Mouse (Mus musculus): Measurements from ENCODE around the gene Cfap299.

The Cfap299 gene

DNA sequence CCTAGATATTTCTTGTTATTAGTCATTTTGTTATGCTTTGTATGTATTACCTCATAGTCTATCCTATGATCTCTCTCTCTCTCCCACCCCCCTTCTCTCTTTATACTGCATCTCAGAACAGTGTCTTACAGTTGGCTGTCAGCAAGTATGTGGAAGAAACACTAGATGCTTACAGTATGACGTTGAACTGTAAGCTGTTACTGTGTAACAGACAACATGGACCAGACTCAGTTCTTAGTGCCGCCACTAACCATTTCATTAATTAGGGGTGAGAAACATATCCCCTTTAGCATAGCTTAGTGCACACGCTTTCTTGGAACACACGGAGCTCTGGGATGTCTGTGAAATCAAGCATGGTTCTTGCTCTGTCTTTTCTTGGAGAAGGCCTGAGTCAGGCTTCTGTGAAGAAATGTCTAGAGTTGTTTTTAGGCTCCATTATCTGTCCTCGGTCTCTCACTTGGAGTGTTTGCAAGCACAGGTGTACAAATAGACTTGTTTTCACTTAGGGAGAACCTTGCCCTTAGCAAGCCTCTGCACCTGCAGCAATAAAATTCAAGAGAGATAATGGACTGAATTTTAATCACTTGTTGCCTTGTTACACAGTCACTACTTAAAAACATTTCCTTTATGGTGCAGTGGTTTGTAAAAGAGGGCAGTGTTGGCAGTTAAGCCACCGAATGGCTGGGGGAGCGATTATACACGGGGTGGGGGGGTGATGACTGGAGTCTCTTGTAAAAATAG lies 47.1 kb downstream of the Cfap299 start:
- no peak for DNase-seq (ENCODE audit: low read depth, low spot score)

DNA sequence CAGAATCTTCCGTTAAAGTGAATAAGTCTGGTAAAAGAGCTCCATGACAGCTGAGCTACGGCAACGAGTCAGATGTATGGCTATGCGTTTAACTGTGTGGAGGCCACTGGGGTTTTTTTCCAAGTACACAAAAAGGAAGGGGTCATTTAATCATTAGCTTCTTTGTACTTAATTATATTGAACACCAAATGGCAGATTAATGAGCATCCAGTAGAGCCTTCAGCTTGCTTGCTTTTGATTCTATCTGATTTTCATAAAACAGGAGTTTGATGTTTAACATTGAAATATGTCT lies 47.6 kb downstream of the Cfap299 start:
- DNase-seq (ENCODE audit: low read depth, low spot score), result no peak

DNA sequence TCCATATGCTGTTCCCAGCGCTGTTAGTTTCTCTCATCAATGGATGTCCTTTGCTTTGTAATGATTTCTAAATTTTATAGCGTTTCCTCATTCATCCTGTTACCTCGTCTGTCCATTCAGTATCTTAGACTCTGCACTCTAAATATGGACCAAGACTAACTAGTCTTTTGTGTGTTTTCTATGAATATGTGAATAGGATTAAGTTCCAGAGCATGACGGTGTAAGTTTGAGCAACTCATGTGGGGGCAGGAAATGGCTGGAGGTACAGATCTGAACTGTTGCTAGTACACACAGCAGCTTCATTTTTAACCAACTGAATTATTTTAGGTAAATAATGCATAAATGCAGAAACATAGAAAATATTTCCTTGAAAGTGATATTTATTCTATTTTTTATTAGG lies 51.3 kb downstream of the Cfap299 start:
- DNase-seq (ENCODE audit: low read depth, low spot score), result no peak

DNA sequence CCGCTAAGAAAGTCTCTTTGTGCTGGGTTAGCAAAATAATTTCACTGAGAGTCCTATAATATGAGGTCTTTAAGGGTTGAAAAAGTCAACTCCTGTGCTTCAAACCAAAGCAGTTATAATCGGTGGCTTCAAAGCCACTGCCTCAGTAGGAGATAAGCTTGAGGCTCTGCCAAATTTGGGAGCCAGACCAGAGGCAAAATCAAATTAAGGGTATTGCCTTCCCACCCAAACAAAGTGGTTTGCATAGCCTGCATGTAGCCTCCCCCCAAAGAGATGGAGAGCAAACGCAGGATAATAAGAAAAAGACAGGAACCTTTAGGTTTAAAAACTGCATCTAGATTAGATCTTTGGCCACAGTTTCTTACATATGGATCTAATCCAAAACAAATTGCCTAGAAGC lies 58.0 kb downstream of the Cfap299 start:
- no peak for DNase-seq (ENCODE audit: low read depth, low spot score)

DNA sequence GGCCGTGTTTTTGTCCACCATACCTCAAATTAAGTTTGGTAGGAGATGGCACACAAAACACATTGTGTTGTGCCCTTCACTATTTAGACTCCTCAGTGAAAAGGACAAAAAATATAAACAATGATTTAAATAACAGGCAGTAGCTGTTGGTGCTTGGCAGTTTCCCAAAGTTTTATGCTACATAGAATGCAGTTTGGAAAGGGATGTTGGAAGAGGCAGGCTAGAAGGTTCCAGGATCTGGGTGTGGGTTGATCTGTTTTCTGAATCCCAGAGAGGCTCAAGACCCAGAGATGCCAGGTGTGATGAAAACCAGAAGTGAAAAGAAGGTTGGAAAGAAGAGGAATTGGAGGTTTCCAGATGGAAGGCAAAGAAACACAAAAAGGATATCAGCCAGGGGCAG lies 73.1 kb downstream of the Cfap299 start:
- DNase-seq (ENCODE audit: low read depth, low spot score), result no peak

DNA sequence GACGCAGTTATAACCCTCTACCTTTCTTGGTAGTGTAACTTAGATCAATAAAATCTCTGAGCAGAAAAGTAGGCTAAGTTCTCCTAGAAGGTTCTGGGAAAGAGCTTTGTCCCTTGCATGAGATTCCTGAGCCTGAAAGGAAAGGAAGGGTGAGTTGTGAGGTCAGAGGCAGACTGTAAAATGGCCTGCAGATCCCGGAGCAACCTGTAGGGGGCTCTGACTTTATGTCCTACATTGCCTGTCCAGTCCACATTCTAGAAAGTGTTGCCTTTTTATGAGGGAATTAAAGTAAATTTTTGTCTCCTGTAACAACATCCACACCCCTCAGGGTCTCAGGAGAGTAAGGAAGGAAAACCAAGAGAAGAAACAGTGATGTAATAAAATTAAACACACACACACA lies 81.0 kb downstream of the Cfap299 start:
- DNase-seq (ENCODE audit: low read depth, low spot score), result peak; percentile 54

DNA sequence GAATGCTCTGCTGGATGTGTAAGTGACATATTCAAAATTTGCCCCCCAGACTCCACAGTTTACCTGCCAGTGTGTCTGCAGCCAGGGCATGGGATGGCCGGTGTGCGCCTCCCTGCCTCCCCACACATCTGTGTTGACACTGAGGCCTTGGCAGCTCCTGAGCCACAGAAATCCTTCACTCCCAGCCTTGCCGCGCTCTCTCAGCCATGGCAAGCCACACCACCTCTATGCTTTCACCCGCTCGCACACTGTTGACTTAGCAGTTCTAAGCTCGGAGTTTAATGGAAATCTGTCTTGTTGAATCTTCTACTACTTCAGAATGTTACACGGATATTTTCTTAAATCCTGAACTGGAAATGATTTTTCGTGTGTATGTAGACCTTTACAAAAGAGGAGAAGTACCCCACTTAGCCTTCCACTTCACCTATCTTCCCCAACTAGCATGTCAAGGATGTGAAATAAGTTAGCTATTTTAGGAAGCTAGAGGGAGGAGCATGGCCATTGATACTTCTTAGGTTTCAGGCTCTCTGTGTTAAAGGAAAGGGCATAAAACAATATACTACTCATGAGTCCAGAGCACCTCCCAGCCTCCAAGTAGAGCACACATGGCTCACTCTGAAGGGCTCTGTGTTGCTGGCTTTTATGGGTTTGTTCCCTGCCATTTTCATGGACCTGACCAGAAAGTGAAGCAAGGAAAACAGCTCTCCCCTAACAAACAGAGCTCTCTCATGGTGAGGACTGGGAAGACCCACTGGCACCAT lies 87.5 kb downstream of the Cfap299 start:
- DNase-seq (ENCODE audit: low read depth, low spot score), result no peak

DNA sequence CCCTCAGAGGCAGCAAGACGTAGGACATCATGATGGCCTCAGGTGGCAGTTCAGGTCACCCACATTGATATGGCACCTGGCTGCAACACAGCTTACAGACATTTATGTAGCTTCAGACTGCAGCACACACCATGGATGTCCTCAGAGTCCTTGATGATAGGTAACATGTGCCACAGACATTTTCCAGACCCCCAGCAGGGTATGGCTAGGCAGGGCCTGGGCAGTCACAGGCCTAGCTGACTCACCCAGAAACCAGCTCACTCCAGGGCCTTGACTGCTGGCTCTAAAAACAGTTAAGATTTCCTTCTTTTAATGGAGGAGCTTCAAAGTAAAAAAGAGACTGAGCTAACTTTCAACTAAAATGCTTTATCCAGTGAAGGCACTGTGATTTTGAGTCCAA lies 95.9 kb downstream of the Cfap299 start:
- no peak for DNase-seq (ENCODE audit: low read depth, low spot score)

DNA sequence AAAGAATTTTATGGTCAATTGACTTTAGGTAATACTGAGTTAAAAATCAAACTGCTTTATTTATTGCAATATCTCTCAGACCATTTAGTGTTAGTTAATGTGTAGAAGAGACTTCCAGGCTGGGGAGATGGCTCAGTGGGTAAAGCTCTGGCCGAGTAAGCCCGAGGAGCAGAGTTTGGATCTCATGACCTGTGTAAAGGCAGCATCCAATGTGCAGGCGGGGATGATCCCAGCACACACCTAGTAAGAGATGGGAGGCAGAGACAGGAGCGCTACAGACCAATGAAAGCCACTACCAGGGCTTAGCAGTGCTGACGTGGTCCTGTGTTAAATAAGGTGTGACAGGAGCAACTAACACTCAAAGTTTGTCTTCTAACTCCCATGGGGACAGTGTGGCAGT lies 97.0 kb downstream of the Cfap299 start:
- no peak for DNase-seq (ENCODE audit: low read depth, low spot score)

DNA sequence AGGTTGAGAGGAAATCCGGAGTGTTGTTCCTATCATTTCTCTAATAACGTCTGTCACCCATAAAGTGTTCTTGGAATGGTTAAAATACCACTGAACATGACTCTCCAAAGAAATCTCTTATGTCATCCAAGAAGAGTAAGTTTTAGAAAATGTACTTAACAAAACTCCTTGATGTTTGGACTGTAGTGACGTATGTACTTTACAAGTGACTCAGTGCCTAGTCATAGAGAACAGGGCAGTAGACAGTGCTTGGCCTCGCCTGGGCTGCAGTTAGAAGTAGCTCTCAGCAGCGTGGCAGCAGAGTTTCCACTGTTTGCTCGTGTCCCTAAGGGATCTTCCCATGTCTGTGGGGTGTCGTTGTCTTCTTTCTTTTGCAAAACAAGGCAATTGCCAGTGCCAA lies 101.0 kb downstream of the Cfap299 start:
- peak; percentile 60 for DNase-seq (ENCODE audit: low read depth, low spot score)

DNA sequence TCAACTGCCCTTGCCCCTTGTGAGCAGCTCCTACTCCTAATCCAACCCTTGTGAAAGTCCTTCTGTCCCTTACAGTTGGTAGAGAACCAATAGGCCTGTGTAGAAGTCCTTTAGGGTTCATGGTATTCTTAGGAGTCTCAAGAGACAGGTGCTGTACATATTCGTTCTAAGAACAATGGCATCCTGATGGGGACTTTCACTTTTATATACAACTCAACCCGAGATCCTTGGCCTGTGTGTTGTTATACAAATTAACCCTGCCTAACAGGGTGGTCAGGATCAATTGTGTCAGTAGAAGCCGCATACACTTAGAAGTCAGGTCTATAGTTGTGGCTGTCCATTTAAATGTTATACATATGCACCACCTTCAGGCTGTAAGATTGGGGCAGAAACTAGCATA lies 109.6 kb downstream of the Cfap299 start:
- no peak for DNase-seq (ENCODE audit: low read depth, low spot score)

DNA sequence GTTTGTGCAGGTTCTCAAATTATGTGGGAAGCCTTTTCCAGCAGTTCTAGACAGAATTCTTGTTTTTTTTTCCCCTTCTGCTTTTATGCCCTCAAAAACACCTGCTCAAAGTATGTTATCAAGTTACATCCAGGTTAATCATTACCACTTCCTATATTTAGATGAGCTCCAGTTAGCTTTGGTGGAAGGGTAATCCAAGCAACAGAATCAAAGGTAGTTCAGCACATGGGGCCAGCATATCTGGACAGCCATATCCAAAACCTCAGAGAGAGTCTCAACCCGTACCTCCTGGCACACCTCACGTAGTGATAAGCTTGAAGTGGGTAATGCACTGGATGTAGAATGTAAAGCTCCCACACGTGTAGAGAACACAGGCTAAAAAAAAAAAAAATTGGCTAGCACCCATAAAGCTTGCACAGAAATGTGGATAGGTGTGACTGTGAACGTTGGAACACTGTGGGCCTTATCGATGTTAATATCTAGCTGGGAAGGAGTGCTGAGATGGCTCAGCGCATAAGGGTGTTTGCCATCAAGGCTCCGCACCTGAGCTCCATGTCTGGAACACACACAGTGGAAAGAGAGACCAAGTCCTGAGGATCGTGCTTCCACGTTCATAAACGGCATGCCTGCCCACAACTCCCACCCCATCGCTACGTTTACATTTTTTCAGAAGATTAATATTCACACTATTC lies 117.8 kb downstream of the Cfap299 start:
- no peak for DNase-seq (ENCODE audit: low read depth, low spot score)

DNA sequence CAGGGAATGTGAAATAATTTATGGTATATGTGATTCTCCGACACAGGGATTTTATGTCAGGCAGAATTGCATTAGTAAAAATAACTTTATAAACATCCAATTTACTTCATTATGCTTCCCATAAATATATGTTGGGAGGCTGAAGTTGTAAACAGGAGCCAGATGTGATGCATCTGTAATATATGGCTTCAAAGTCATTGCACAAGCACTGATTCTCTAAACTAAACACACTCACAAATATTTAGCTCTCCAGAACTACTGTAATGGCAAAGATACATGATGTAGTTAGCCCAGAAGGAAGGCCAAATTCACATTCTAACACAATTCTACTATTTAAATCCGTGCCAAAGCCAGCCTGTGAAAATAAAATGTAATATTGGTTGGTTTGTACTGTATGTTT lies 120.8 kb downstream of the Cfap299 start:
- DNase-seq (ENCODE audit: low read depth, low spot score), result no peak

DNA sequence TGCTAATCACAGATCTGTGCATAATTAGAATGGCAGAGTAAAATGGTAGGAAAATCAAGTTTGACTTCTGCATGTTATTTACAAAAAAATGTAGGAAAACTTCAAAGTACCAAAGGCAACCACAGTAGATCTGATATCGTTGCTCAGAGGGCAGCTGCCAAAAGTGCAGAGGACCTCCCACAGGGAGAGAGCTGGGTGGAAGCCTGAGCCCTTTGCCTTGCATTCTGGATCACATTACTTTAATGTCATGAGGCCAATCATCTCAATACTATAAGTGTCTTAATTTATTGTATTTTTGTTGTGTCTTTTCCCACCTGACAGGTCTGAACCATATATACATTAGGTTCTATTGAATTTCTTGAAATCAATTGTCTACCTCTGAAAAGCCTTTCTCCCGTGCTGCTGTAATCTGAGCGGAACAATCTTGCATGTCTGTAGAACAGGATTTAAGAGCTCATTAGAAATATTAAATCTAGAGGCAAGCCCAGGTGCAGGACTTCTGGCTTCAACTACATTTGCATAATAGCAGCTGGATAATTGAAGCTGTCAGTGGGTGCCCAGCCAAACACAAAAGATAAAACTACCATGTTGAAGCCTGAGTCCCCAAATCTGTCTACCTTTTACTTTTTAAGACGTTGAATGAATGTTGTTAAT lies 137.9 kb downstream of the Cfap299 start:
- DNase-seq (ENCODE audit: low read depth, low spot score), result no peak

DNA sequence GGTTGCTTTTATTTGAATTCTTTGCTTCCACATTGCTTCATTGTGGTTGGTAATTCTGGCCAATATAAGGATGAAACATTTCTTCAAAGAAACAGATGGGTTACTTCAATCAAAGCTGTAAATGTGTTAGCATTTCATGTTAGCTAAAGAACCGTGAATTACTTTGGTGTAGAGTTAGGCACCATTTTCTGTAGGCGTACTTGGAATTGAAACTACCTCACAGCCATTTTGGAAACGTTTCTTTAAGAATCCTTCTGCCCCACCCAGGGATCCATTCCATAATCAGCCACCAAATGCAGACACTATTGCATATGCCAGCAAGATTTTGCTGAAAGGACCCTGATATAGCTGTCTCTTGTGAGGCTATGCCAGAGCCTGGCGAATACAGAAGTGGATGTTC lies 140.9 kb downstream of the Cfap299 start:
- no peak for DNase-seq (ENCODE audit: low read depth, low spot score)

DNA sequence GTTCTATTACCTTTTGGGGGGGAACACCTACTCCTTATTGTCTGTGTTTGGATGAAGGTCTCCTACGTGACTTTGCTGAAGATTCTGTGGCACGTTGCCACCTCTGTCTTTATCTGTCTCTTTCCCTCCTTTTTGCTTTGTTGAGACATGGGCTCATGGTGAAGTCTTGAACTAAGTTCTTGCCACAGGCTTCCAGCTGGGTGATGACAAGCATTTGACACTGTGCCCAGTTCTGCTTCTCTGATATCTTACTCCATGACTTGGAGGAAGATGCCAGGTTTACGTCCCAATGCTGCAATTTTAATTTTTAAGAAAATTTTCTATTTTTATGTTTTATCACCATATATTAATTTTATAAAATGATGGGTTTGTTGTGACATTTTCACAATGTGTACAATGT lies 147.4 kb downstream of the Cfap299 start:
- DNase-seq (ENCODE audit: low read depth, low spot score), result peak; percentile 21

DNA sequence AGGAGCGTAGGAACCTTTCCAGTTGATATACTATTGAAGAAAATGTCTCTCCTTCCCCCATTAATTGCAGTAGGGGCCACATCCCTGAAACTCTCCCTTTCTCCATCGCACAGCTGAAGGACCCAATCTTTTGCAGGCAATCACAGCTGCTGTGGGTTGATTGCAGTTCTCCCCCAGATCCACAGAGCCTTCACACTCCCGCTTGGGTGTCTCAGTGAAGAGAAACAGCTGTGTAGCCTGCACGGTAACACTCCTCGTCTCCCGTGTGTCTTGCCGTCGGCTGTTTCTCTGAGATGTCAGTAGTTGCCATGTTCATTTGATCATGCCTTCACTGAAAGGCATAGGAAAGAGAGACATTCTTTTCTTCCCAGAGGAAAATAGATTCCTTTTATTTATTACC lies 148.2 kb downstream of the Cfap299 start:
- DNase-seq (ENCODE audit: low read depth, low spot score), result no peak

DNA sequence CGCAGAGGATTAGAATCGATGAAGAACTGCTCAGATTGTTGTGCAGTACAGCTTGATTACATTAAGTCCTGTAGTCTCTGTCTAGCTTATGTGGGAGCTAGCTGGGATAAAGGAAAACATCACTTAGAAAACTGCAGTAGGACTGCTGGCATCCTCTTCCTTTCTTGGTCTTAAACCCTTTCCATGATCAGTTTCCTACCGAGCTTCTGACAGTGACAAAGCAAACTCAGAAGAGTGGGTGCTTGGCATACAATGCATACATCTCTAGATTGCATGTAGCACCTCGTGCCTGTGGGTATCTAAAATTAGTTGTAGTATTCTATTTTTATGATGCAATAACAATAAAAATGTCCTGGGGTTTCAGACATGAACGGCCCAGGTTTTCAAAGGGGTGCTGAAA lies 154.4 kb downstream of the Cfap299 start:
- no peak for DNase-seq (ENCODE audit: low read depth, low spot score)

DNA sequence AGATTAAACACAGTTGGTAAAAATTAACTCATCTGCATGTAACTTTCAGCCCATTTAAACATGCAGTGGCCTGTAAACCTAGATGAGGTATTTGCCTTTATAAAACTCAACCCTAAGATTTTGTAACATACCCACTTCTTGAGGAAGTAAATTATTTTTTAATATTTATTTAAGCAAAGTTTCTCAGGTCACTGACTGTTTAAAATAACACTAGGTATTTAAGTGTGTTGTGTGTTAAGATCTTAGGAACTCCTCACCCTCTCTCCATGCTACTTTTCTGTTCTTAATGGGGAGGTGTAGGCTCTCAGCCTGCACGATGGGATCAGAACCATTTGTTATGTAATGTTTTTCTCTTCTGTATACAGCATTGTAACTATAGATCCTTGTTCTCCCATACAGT lies 156.1 kb downstream of the Cfap299 start:
- DNase-seq (ENCODE audit: low read depth, low spot score), result no peak

DNA sequence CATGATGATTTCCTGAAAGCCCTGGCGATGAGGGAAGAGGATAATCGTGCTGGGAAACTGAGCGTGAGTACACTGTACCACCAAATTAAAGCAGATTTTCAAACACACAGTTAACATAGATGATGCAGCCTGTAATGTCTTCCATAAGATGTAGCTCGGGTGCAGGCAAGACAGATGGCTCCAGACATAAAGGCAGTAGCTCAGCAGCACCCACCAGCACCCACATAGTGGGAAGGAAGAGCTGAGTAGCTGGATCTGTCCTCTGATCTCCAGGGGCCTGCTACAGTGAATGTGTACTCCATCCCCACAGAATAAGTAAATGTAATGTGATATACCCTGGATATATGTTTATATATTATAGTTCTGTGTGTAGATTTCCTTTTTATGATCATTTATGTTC lies 169.2 kb downstream of the Cfap299 start:
- DNase-seq (ENCODE audit: low read depth, low spot score), result no peak

DNA sequence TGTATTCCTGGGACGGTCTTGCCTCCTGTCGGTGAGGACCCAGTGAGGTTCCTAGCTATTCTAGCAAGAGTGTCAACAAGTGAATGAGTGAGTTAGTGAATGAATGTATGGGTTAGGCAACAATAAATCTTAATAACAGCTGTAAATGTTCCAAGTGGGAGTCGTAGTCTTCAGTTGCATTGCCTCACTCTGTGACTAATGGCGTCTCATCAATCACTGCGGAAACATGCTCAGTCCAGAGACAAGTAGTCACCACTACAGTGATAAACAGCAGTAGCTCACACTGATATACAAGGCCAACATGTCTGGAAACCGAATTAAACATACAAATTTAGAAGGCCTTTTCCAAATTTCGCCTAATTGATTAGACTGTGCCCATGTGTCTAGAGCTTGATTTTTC lies 187.1 kb downstream of the Cfap299 start:
- DNase-seq (ENCODE audit: low read depth, low spot score), result peak; percentile 39

DNA sequence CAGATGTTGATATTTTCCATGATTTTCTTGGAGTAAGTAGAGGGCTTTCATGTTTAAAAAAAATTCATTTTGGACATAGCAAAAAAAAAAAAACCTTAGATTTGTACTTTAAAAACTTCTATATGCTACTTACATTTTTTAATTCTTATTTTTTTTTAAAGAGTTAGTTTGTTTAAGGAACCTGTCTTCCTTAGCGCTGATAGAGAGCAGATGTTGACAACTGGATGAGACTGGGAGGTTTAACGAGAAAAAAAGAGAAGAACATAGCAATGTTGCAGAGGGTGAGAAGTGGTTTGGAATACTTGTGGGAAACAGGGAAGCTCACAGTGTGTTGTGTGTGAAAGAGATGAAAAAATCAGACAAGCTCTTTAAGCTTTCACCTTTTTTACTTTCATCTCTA lies 191.0 kb downstream of the Cfap299 start:
- no peak for DNase-seq (ENCODE audit: low read depth, low spot score)
